Mouse (Mus musculus): ENCODE measurements at regions not wholly inside any gene's neighbourhood (a gene's known extent, or its start where the extent isn't known, plus 50 kb on each side); places are given as distances from the start of the nearest gene placed in this dataset.

GRCm38 (mm10) chr1:15153952-15154351 lies 939.2 kb downstream of the 4930444P10Rik start:
- TF ChIP-seq CTCF (IDR thresholded peaks at IDR 0.05; ENCODE audit: borderline replicate concordance, insufficient read depth, low read length) (no peak), POLR2A (IDR thresholded peaks at IDR 0.05; ENCODE audit: low read depth, low read length) (no peak)

Data from embryonic fibroblast, embryonic 13.5 days (primary cell).